In genomic region chr2:90579038-90579727, GRCm38 (mm10) we compare ENCODE assay signal across 8 mouse cellular contexts. TPM values are rescaled to one million over a fixed set of nuclear protein-coding genes. Genes with fewer than 3 reads are reported as not detected.
DNase-seq lines count a peak whose midpoint lies in the region; ATAC-seq lines count a peak whose summit lies in the region.

No protein-coding gene starts in this region.

- peaks cover 17% of the 10 kb centered on the region; the same call in 1 of the 2 replicates for H3K27me3 ChIP-seq in heart, embryonic 13.5 days (replicated peaks)
- no peaks in the 10 kb centered on the region for H3K27me3 ChIP-seq in neural tube, embryonic 15.5 days (replicated peaks)

- intact Hi-C loops in heart, postnatal 25 days (cut with DNase I), result loop anchor here (5.0 kb wide), 1 partner anchor 72 kb away; no protein-coding TSS in a partner anchor

- peak overlapping the region; percentile 74 for H3K27ac ChIP-seq in heart, embryonic 13.5 days (replicated peaks)
- peak overlapping the region; percentile 91 for H3K27ac ChIP-seq in neural tube, embryonic 15.5 days (replicated peaks)

- peaks cover 32% of the 10 kb centered on the region for H3K4me1 ChIP-seq in heart, embryonic 13.5 days
- H3K4me1 ChIP-seq in neural tube, embryonic 15.5 days, result peaks cover 34% of the 10 kb centered on the region

- peak; percentile 96 for DNase-seq in heart, adult 11 months
- DNase-seq in heart, postnatal 25 days (ENCODE audit: low spot score), result no peak
- peak; percentile 23 for DNase-seq in urinary bladder, postnatal 14 days (ENCODE audit: low spot score)
- no peak for DNase-seq in urinary bladder, postnatal 4 days (ENCODE audit: low spot score in 2 of 2)
- DNase-seq in liver, result peak; percentile 39
- no peak for DNase-seq in layer of hippocampus, postnatal 10 days (ENCODE audit: low spot score in 2 of 2)

- peak overlapping the region; percentile 87 for H3K9ac ChIP-seq in heart, embryonic 13.5 days
- peak overlapping the region; percentile 98 for H3K9ac ChIP-seq in neural tube, embryonic 15.5 days (replicated peaks)

- peak overlapping the region; percentile 100 for H3K4me2 ChIP-seq in heart, embryonic 13.5 days
- H3K4me2 ChIP-seq in neural tube, embryonic 15.5 days, result peak overlapping the region; percentile 84

- WGBS in heart, embryonic 13.5 days, result 3% methylated on average over 23 of the region's 23 CpGs
- WGBS in neural tube, embryonic 15.5 days, result under 1% methylated on average over 23 of the region's 23 CpGs

- peak overlapping the region; percentile 85 for H3K4me3 ChIP-seq in heart, embryonic 13.5 days
- peak overlapping the region; percentile 92 for H3K4me3 ChIP-seq in neural tube, embryonic 15.5 days (replicated peaks)

- no peak for ATAC-seq in heart, embryonic 13.5 days (ENCODE audit: extremely low read depth, insufficient number of reproducible peaks, low FRiP score, low TSS enrichment)
- peak; percentile 12 for ATAC-seq in neural tube, embryonic 15.5 days (ENCODE audit: low FRiP score)

- H3K36me3 ChIP-seq in heart, embryonic 13.5 days, result no peaks in the 10 kb centered on the region
- no peaks in the 10 kb centered on the region for H3K36me3 ChIP-seq in neural tube, embryonic 15.5 days

- H3K9me3 ChIP-seq in heart, embryonic 13.5 days, result no peaks in the 10 kb centered on the region
- no peaks in the 10 kb centered on the region for H3K9me3 ChIP-seq in neural tube, embryonic 15.5 days (replicated peaks)

RNA-seq across cellular contexts. Expression of gene Ptprj, which starts 1.3 kb away (rescaled TPM):
- total RNA-seq in heart, postnatal 25 days (2021), result 1 to 10 TPM; 7.2 to 7.6 TPM
- polyA plus RNA-seq in heart, embryonic 13.5 days (2015; fragmentation: Nextera tagmentation; extraction: Ambion mirVana), result 0.84 and 1.3 TPM in 2 replicates
- polyA plus RNA-seq in neural tube, embryonic 15.5 days (2015; fragmentation: Nextera tagmentation; extraction: Ambion mirVana), result 5.8 and 6.0 TPM in 2 replicates
- total RNA-seq in layer of hippocampus, postnatal 10 days (2021), result 10 to 100 TPM; 67.7 to 73.0 TPM

Comparison
In these comparisons a context has a peak if more than half of its experiments do, and no peak if none do; other contexts are left out.
1. DNase-seq: peak in heart, adult 11 months (single experiment), urinary bladder, postnatal 14 days (single experiment) and liver (single experiment); none in heart, postnatal 25 days (single experiment), urinary bladder, postnatal 4 days (0 of 2) and layer of hippocampus, postnatal 10 days (0 of 2).
2. RNA of gene Ptprj, which starts 1.3 kb away (total RNA-seq): 67.7 to 73.0 TPM in layer of hippocampus, postnatal 10 days; 7.2 to 7.6 TPM in heart, postnatal 25 days; every median in the first group is over 4 times any median in the second.